Mouse (Mus musculus) cerebellum, adult 2 months (tissue): Measurements from ENCODE around the gene Gldn.

Experiments used
- CTCF ChIP-seq: fragments of 200-500 bp; IDR thresholded peaks from 2 replicates; pipeline ENCODE4 v1.5.1; 2011; ENCODE audit warnings: low read depth, mild to moderate bottlenecking, control low read depth, low read length, moderate library complexity, borderline replicate concordance; ENCODE audit not compliant: insufficient read depth
- POLR2A ChIP-seq: fragments of 200-500 bp; IDR thresholded peaks from 2 replicates; pipeline ENCODE4 v1.6.1; 2011; ENCODE audit warnings: low read length, control low read depth, borderline replicate concordance; ENCODE audit not compliant: insufficient read depth

GRCm38 (mm10) chr9:54299389-54299788 lies 13.1 kb downstream of the Gldn start:
- TF ChIP-seq POLR2A (no peak), CTCF (no peak)
